Mouse (Mus musculus) liver, embryonic 13.5 days (tissue): ENCODE results near the gene Gm20538. TPM values are rescaled to one million over a fixed set of nuclear protein-coding genes. Genes with fewer than 3 reads are reported as not detected.
A peak's percentile ranks its signal among the peaks of the same experiment; 100 is the strongest.

Experiments
- ATAC-seq: fragments of 200-750 bp; cut with Nextera tagmentation; 2 replicates; pipeline ENCODE4 v1.8.0; 2017; ENCODE audit warnings: low read depth, mild to moderate bottlenecking, moderate number of reproducible peaks, moderate library complexity
- DNase-seq: peaks from one replicate; pipeline ENCODE4 v3.0.0; 2022
- H3K27ac ChIP-seq: fragments of 300-500 bp; sonication (generic); 2 replicates; pipeline ENCODE4 v1.5.1; 2015; ENCODE audit warnings: moderate library complexity, mild to moderate bottlenecking, inconsistent platforms
- H3K27me3 ChIP-seq: fragments of 300-500 bp; sonication (generic); 2 replicates; pipeline ENCODE4 v1.6.1; 2015; ENCODE audit warnings: mild to moderate bottlenecking, inconsistent platforms
- H3K36me3 ChIP-seq: fragments of 300-500 bp; sonication (generic); 2 replicates; pipeline ENCODE4 v1.6.1; 2015; ENCODE audit warnings: mild to moderate bottlenecking, inconsistent platforms
- H3K4me1 ChIP-seq: fragments of 300-500 bp; sonication (generic); replicated peaks from 2 replicates; pipeline ENCODE4 v1.6.1; 2015; ENCODE audit warnings: inconsistent platforms
- H3K4me2 ChIP-seq: fragments of 300-500 bp; sonication (generic); 2 replicates; pipeline ENCODE4 v1.6.1; 2015; ENCODE audit warnings: inconsistent platforms, mild to moderate bottlenecking, moderate library complexity
- H3K4me3 ChIP-seq: fragments of 300-500 bp; sonication (generic); replicated peaks from 2 replicates; pipeline ENCODE4 v1.5.1; 2015; ENCODE audit warnings: mild to moderate bottlenecking, inconsistent platforms
- H3K9ac ChIP-seq: fragments of 300-500 bp; sonication (generic); 2 replicates; pipeline ENCODE4 v1.6.1; 2015; ENCODE audit warnings: mild to moderate bottlenecking, inconsistent platforms
- H3K9me3 ChIP-seq: fragments of 300-500 bp; sonication (generic); replicated peaks from 2 replicates; pipeline ENCODE4 v1.6.1; 2016; ENCODE audit warnings: inconsistent platforms
- WGBS: fragments of 180-500 bp; shearing (Covaris S2); methylation state at CpG from one replicate; pipeline ENCODE4 v1.1.7; 2015; ENCODE audit not compliant: insufficient replicate concordance; 5-methylcytosine and 5-hydroxymethylcytosine counted together
- polyA plus RNA-seq: library from polyadenylated mRNA; unstranded; fragments of >200 nt; fragmentation: Nextera tagmentation; extraction: Ambion mirVana; gene quantifications from 2 replicates; pipeline ENCODE4 v1.2.1, GENCODE M21; 2015

Gene Gm20538
- polyA plus RNA-seq, 1 experiment from 2014 or later: not detected

- no peaks in the 10 kb centered on the region for H3K4me1 ChIP-seq
- H3K4me2 ChIP-seq: no peak overlapping the region
- H3K36me3 ChIP-seq: no peaks in the 10 kb centered on the region
- no peak overlapping the region for H3K27ac ChIP-seq
- no peak overlapping the region for H3K4me3 ChIP-seq
- ATAC-seq (no peak), DNase-seq (no peak)
- H3K27me3 ChIP-seq: 0 out of 2 replicates have a peak, but pooled peaks cover 3% of the 10 kb centered on the region
- WGBS: 64% methylated on average over 6 of the region's 6 CpGs
- no peaks in the 10 kb centered on the region for H3K9me3 ChIP-seq
- H3K9ac ChIP-seq: no peak overlapping the region
Observed at GRCm38 (mm10) chr19:44530018-44530417, 22.6 kb downstream of the Gm20538 start.

DNA sequence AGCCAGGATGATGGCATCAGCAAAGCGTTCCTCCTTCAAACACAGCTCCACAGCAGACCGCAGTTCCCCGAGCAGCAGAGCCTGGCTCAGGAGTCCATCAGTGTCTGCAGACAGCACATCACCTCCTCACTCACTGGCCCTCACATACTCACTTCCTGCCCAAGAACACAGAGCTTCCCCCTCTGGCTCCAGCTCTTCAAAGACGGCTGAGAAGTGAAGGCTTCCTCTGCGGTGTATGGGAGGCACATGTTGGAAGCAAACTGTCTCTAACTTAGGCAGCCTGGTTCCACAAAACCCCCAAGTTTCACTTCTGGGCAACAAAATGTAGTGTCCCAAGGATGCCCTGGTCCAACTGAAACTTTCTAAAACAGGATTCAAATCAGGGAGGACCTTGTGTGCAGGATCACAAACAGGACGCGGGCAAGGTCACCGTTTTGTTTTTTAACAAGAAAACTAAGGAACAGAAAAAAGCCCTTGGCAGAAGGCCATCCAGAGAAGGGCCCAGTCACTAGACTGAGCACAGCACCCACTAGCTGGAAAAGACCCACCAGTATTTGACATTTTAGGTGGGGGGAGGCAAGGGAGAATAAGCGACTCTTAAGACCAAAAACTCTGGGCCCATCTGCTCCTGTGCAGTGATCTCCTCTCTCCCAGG, 27.0 kb downstream of the Gm20538 start:
- Histone ChIP-seq H3K9me3 (no peaks in the 10 kb centered on the region), H3K4me3 (no peak overlapping the region), H3K36me3 (no peaks in the 10 kb centered on the region), H3K27ac (no peak overlapping the region), H3K9ac (no peak overlapping the region), H3K4me2 (no peak overlapping the region), H3K4me1 (no peaks in the 10 kb centered on the region), H3K27me3 (no peaks in the 10 kb centered on the region)
- DNase-seq (no peak), ATAC-seq (no peak)
- 59% methylated on average over 9 of the region's 9 CpGs for WGBS

DNA sequence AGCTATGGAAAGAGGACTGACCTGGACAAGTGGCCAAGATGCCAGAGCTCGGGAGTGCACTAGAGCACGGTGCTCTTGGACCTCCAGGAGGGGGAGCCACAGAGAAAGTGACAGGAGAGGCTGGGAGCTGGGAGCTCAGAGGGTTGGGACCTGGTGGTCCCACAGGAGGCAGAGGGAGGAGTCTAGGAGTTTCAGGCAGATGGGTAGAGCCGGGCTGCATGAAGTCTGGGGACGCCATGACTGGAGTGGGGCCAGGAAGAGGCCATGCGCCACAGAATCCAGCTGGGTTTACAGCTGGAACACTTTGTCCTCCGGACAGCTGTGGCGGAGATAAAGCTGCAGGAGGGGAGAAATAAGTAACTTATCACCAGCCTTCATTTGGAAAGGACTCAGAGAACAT, 33.5 kb downstream of the Gm20538 start:
- Histone ChIP-seq H3K27ac (no peak overlapping the region), H3K4me1 (no peaks in the 10 kb centered on the region), H3K4me2 (no peak overlapping the region), H3K27me3 (peaks cover 45% of the 10 kb centered on the region), H3K9ac (no peak overlapping the region), H3K4me3 (no peak overlapping the region), H3K9me3 (no peaks in the 10 kb centered on the region), H3K36me3 (no peaks in the 10 kb centered on the region)
- DNase-seq (no peak), ATAC-seq (no peak)
- 29% methylated on average over 7 of the region's 7 CpGs for WGBS

DNA sequence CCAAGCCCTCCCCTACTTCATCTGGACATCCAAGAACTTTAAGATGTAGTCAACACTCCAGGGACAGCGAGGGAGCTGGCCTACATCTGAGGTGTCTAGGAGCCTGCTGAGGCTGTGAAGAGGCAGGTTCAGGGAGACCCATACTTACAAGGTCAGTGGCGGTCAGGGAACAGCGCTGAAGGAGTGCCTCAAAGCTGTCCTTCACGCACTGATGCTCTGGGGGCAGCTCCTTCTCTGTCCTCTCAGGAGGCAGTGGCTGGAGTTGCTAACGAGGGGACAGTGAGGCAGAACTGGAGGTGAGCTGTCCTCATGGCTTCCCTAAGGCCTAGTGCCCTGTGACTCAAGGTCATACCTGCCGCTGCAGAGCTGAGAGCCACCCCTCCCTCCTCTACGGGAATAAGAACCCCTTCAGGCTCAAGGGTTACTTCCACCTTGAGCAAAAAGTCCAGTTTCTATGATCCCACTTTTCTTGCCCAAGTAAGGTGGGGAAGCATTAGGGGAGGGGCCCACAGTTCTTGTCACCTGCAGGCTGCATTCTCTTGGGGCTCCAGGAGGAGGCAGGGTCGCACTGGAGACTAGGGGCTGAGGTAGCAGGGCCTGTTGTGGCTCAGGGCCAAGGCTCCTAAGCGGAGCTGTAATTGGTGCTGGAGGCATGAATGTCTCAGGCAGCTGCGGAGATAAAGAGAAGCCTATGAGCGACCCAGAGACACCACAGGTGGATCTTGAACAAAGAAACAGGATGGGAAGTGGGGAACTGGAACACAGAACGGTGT, 34.4 kb downstream of the Gm20538 start:
- Histone ChIP-seq H3K27ac (no peak overlapping the region), H3K9ac (no peak overlapping the region), H3K27me3 (peaks cover 55% of the 10 kb centered on the region), H3K9me3 (no peaks in the 10 kb centered on the region), H3K36me3 (no peaks in the 10 kb centered on the region), H3K4me2 (no peak overlapping the region), H3K4me3 (no peak overlapping the region), H3K4me1 (no peaks in the 10 kb centered on the region)
- WGBS: 56% methylated on average over 12 of the region's 12 CpGs
- no peak for ATAC-seq
- DNase-seq: no peak

DNA sequence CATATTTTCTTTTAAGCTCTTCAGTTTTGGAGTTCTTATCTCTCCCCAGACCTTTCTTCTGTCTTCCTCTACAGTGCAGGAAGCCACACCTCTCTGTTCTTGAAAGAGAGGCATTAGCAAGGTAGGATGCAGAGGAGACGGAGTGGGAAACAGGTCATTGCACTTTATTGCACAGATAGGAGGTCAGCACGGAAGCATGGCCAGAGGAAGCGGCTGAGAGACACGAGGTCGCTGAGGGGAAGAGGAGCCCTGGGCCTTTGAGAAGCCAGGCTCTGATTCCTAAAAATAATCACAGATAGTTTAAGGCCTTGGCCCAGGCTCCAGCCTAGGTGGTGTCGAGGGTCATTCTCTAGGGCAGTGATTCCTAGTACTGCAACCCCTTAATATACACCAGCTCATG, 36.9 kb downstream of the Gm20538 start:
- Histone ChIP-seq H3K9me3 (no peaks in the 10 kb centered on the region), H3K9ac (no peak overlapping the region), H3K4me1 (peaks cover 2% of the 10 kb centered on the region; the same call in 1 of the 2 replicates), H3K27ac (no peak overlapping the region), H3K27me3 (peaks cover 79% of the 10 kb centered on the region), H3K4me3 (no peak overlapping the region), H3K4me2 (no peak overlapping the region), H3K36me3 (no peaks in the 10 kb centered on the region)
- ATAC-seq (no peak), DNase-seq (no peak)
- WGBS: 34% methylated on average over 6 of the region's 6 CpGs

DNA sequence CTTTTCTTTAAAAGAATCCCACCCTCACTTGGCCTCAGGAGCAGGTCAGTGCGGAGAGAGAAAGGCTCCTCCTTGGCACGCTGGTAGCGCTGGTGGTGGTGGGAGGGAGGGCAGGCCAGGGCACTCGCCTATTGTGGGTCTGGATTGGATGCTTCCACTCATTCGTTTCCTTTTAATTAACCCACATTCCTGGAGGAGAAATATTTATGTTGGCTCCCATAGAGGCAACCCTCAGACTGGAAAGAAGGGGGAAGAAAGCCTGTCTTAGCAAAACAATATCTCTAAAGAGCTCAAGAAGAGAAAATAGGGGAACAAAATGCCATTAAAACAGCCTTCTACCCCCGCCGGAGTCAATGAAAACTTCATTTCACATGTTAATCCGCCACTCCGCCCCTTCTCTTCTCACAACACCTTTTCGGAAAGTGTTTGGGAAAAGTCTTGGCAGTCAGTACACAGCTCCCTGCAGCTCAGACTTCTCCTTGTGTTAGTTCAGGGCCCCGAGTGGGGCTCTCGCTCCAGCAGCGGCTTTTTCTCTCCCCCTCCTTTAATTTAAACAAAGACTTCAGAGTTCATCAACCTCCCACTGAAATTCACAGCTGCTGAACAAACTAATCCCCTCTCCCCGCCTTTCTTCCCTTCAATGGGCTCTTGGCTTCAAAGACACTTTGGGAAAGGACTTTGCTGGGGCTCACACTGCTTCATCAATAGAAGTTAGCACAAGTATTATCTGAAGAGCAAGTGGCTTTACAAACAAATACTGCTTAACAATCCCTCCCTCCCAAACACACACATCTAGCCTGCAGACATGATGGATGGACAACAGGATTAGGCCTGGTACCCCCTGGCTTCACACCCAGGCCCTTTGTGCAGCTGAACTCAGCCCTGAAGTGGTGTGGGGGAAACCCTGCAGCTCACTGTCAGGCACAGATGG, 37.8 kb downstream of the Gm20538 start:
- H3K4me1 ChIP-seq: peaks cover 2% of the 10 kb centered on the region; the same call in 1 of the 2 replicates
- 22% methylated on average over 14 of the region's 14 CpGs for WGBS
- no peak overlapping the region for H3K27ac ChIP-seq
- H3K9me3 ChIP-seq: no peaks in the 10 kb centered on the region
- H3K27me3 ChIP-seq: peaks cover 89% of the 10 kb centered on the region
- H3K4me2 ChIP-seq: no peak overlapping the region
- H3K9ac ChIP-seq: no peak overlapping the region
- DNase-seq: no peak
- H3K4me3 ChIP-seq: no peak overlapping the region
- no peak for ATAC-seq
- H3K36me3 ChIP-seq: no peaks in the 10 kb centered on the region

DNA sequence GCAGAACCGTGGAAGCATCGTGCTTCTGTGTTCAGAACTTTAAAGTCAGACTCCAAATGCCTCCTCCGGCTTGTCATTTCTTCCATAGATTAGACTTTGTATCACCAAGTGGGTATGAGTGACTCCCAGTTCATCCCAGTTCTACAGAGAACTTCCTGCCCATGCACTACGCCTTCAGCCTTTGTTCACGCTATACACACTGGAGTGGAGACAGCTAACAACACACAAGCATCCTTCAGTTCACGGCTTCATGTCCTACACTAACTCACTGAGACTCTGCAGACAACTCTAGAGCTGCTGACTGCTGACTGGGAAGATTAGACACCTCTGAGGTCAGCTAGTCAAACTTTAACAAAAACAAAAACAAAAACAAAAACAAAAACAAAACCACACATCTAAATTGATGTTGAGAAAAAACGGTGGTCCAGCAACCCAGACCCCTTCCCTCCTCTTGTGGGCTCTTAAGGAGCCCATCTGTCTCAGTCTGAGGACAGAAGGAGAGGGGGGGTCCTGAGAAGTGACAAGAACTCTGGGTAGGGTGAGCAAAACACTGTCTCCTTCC, 38.6 kb downstream of the Gm20538 start:
- Histone ChIP-seq H3K4me3 (no peak overlapping the region), H3K4me2 (no peak overlapping the region), H3K9ac (no peak overlapping the region), H3K27ac (no peak overlapping the region), H3K27me3 (peaks cover 92% of the 10 kb centered on the region), H3K9me3 (no peaks in the 10 kb centered on the region), H3K4me1 (peaks cover 2% of the 10 kb centered on the region; the same call in 1 of the 2 replicates), H3K36me3 (no peaks in the 10 kb centered on the region)
- no peak for ATAC-seq
- 25% methylated on average over 7 of the region's 7 CpGs for WGBS
- no peak for DNase-seq

- whole genome bisulfite sequencing: 21% methylated on average over 11 of the region's 11 CpGs
- Histone ChIP-seq H3K36me3 (no peaks in the 10 kb centered on the region), H3K4me2 (no peak overlapping the region), H3K27ac (no peak overlapping the region), H3K4me1 (peaks cover 2% of the 10 kb centered on the region; the same call in 1 of the 2 replicates), H3K27me3 (peaks cover 96% of the 10 kb centered on the region), H3K9ac (no peak overlapping the region), H3K4me3 (no peak overlapping the region), H3K9me3 (no peaks in the 10 kb centered on the region)
- ATAC-seq: no peak
- no peak for DNase-seq
Observed at GRCm38 (mm10) chr19:44513054-44513833, 39.4 kb downstream of the Gm20538 start.

DNA sequence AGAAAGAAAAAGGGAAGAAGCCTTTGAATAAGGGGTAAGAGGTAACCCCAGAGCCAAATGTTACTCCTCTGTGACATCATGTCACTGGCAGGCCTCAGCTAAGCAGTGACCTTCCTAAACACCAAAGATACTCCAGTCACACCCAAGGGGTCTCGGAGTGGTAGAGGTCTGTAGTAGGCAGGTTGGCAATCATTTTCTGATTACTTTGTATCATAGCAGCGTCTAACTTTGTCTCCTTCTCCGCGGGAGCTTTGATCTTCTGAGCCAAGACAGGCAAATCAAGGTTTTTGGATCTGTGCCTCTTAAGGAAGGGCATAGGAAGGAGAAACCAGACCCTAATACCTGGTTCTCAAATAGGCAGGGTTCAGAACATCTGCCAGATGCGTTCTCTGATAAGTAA, 40.0 kb downstream of the Gm20538 start:
- peaks cover 90% of the 10 kb centered on the region for H3K27me3 ChIP-seq
- H3K4me3 ChIP-seq: no peak overlapping the region
- no peak overlapping the region for H3K27ac ChIP-seq
- DNase-seq (no peak), ATAC-seq (no peak)
- no peaks in the 10 kb centered on the region for H3K9me3 ChIP-seq
- WGBS: 24% methylated on average over 5 of the region's 5 CpGs
- no peaks in the 10 kb centered on the region for H3K36me3 ChIP-seq
- H3K4me1 ChIP-seq: peaks cover 2% of the 10 kb centered on the region; the same call in 1 of the 2 replicates
- no peak overlapping the region for H3K4me2 ChIP-seq
- no peak overlapping the region for H3K9ac ChIP-seq

DNA sequence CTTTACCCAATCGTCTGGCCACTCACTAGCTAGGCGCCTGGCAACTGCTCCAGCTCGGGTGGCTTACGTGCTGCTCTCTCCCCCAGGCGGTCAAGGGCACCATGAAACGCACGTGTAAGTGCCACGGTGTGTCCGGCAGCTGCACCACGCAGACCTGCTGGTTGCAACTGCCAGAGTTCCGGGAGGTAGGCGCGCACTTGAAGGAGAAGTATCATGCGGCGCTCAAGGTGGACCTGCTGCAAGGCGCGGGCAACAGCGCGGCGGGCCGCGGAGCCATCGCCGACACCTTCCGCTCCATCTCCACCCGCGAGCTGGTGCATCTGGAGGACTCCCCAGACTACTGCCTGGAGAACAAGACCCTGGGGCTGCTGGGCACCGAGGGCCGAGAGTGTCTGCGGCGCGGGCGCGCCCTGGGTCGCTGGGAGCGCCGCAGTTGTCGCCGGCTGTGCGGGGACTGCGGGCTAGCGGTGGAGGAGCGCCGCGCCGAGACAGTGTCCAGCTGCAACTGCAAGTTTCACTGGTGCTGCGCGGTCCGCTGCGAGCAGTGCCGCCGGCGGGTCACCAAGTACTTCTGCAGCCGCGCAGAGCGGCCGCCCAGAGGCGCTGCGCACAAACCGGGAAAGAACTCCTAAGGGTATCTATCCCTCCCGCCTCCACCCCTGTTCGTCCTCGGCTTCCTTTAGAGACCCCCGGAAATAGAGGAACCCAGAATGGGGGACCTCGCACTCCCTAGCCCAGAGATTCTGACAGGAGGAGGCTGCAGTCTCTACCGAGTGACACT, 41.0 kb downstream of the Gm20538 start:
- no peak for ATAC-seq
- DNase-seq: no peak
- under 1% methylated on average over 66 of the region's 66 CpGs for WGBS
- Histone ChIP-seq H3K4me3 (peak overlapping the region; percentile 36), H3K27me3 (peaks cover 89% of the 10 kb centered on the region), H3K36me3 (no peaks in the 10 kb centered on the region), H3K4me1 (peaks cover 2% of the 10 kb centered on the region; the same call in 1 of the 2 replicates), H3K27ac (no peak overlapping the region), H3K9me3 (no peaks in the 10 kb centered on the region), H3K4me2 (peak overlapping the region; percentile 56), H3K9ac (no peak overlapping the region)
